Mouse (Mus musculus) testis, adult 2 months (tissue): ENCODE results near the gene Arpc1b.

Source experiments
- CTCF ChIP-seq: fragments of 200-500 bp; IDR thresholded peaks from 2 replicates; pipeline ENCODE4 v1.5.1; 2012; ENCODE audit warnings: low read depth, mild to moderate bottlenecking, inconsistent platforms, low read length, moderate library complexity; ENCODE audit not compliant: control insufficient read depth, insufficient read depth, insufficient replicate concordance
- POLR2A ChIP-seq: fragments of 200-500 bp; IDR thresholded peaks from 2 replicates; pipeline ENCODE4 v1.6.1; 2012; ENCODE audit warnings: low read depth, mild to moderate bottlenecking, inconsistent platforms, low read length, moderate library complexity; ENCODE audit not compliant: control insufficient read depth

DNA sequence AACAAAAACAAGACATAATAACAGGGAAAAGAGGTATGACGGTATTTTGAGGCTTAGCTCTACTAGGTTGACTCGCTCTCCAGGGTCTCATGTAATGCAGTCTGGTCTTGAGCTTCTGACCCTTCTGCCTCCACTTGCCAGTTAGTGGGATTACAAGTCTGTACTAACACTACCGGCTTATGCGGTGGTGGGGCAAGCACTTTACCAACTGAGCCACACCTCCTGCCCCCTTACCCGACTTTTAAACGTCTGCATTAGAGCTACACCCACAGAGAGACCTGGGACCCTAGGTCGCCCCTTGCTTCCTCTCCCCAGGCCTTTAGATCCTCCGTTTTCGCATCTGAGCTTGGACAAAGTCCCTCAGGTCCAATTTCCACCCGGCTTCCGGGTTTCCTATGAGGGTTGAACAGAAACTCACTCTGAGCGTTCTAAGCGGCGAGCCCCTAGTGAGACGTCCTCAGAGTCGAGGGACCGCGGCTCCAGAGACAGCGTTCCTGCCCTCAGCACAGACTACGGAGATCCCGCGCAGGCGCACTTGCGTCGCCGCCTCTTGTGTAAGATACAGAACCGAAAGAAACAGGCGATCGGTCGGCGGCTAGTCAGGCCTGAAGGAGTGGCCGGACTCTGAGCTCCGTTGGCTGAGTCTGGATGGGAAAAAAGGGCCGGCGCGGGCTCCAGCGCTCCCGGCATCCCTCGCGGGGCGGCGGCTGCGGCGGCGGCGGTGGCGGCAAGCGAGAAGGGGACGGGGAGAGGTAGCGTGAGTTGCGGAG, 52.7 kb downstream of the Arpc1b start, which contains the start of the genes Ptcd1 and Cpsf4:
- TF ChIP-seq CTCF (no peak), POLR2A (peak; percentile 93)
